Mouse (Mus musculus) neural tube, embryonic 11.5 days (tissue): Measurements from ENCODE around the gene Rtkn. TPM values are rescaled to one million over a fixed set of nuclear protein-coding genes. Genes with fewer than 3 reads are reported as not detected.

Experiments used
- ATAC-seq: fragments of 200-750 bp; cut with Nextera tagmentation; 2 replicates; pipeline ENCODE4 v1.8.0; 2017; ENCODE audit warnings: moderate number of reproducible peaks, mild to moderate bottlenecking, moderate TSS enrichment, moderate library complexity; ENCODE audit not compliant: insufficient read depth, low FRiP score, low TSS enrichment
- DNase-seq: peaks from one replicate; pipeline ENCODE4 v3.0.0-alpha.2; 2015; ENCODE audit warnings: low spot score
- H3K27ac ChIP-seq: fragments of 300-500 bp; sonication (generic); 2 replicates; pipeline ENCODE4 v1.5.1; 2014; ENCODE audit warnings: low read depth, mild to moderate bottlenecking, low read length
- H3K27me3 ChIP-seq: fragments of 300-500 bp; sonication (generic); 2 replicates; pipeline ENCODE4 v1.6.1; 2014; ENCODE audit warnings: mild to moderate bottlenecking, low read length, mixed read lengths; ENCODE audit not compliant: control insufficient read depth, insufficient read depth
- H3K36me3 ChIP-seq: fragments of 300-500 bp; sonication (generic); 2 replicates; pipeline ENCODE4 v1.6.1; 2014; ENCODE audit warnings: mild to moderate bottlenecking, low read length, moderate library complexity, mixed read lengths; ENCODE audit not compliant: control insufficient read depth, insufficient read depth
- H3K4me1 ChIP-seq: fragments of 300-500 bp; sonication (generic); 2 replicates; pipeline ENCODE4 v1.6.1; 2014; ENCODE audit warnings: low read length, mixed read lengths; ENCODE audit not compliant: control insufficient read depth, insufficient read depth
- H3K4me2 ChIP-seq: fragments of 300-500 bp; sonication (generic); 2 replicates; pipeline ENCODE4 v1.6.1; 2014; ENCODE audit warnings: low read depth, mild to moderate bottlenecking, moderate library complexity
- H3K4me3 ChIP-seq: fragments of 300-500 bp; sonication (generic); 2 replicates; pipeline ENCODE4 v1.5.1; 2014; ENCODE audit warnings: low read depth, low read length
- H3K9ac ChIP-seq: fragments of 300-500 bp; sonication (generic); 2 replicates; pipeline ENCODE4 v1.6.1; 2014; ENCODE audit warnings: mild to moderate bottlenecking, low read length
- H3K9me3 ChIP-seq: fragments of 300-500 bp; sonication (generic); 2 replicates; pipeline ENCODE4 v1.6.1; 2016; ENCODE audit warnings: low read length; ENCODE audit not compliant: control insufficient read depth
- WGBS: fragments of 180-500 bp; shearing (Covaris S2); extraction: QIAGEN DNeasy Blood & Tissue Kit; methylation state at CpG from one replicate; pipeline ENCODE4 v1.1.7; 2014; 5-methylcytosine and 5-hydroxymethylcytosine counted together
- polyA plus RNA-seq: library from polyadenylated mRNA; unstranded; fragments of >200 nt; fragmentation: Nextera tagmentation; extraction: Ambion mirVana; gene quantifications from 2 replicates; pipeline ENCODE4 v1.2.1, GENCODE M21; 2014

Gene Rtkn
- polyA plus RNA-seq, 1 experiment from 2014 or later: 20.6 TPM

DNA sequence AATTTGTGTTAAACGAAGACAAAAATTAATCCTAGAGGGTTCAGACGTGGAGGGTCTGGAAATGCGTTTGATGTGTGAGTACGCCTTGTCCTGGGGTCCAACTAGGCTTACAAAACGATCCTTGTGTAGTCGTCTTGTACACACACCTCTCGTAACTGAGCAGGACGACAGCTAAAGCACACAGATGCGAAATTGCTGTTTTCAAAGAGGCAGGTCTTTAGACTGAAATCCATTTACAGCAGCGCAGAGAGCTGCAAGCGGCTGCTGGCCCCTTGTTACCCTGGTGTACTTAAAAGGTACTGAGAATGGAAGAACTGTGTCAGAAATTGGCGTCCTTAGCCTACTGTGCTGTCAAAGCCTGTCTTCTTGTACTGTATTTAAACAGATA is 31.0 kb downstream of the Rtkn start:
- WGBS: under 1% methylated on average over 12 of the region's 12 CpGs
- Histone ChIP-seq H3K4me1 (peaks cover 12% of the 10 kb centered on the region; the same call in 1 of the 2 replicates), H3K4me2 (peak overlapping the region; percentile 87), H3K27ac (peak overlapping the region; percentile 72; the same call in 1 of the 2 replicates), H3K9ac (peak overlapping the region; percentile 82), H3K36me3 (no peaks in the 10 kb centered on the region), H3K9me3 (no peaks in the 10 kb centered on the region), H3K27me3 (peaks cover 15% of the 10 kb centered on the region), H3K4me3 (peak overlapping the region; percentile 87)
- DNase-seq (no peak), ATAC-seq (no peak; the same call in 1 of the 2 replicates)

DNA sequence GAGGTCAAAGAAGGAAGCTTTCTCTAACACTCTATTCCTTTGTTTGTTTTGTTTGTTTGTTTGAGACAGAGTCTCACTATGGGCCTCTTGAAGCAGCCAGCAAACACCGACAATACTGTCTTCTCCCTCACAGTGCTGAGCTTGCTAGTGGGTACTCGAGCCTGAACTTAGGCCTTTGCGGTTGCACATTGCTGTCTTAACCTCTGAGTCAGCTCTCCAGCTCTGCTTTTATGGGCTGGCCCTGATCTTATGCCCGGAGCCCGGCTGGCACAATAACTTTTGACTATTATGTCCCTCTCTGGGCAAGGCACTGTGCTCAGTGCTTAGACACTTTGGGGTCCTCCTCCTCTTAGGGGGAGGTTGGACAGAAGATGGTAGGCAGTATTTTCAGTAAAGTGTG is 34.6 kb downstream of the Rtkn start:
- Histone ChIP-seq H3K27ac (no peak overlapping the region), H3K36me3 (no peaks in the 10 kb centered on the region), H3K4me2 (no peak overlapping the region), H3K9me3 (no peaks in the 10 kb centered on the region), H3K27me3 (no peaks in the 10 kb centered on the region), H3K4me3 (no peak overlapping the region), H3K4me1 (peaks cover 9% of the 10 kb centered on the region; the same call in 1 of the 2 replicates), H3K9ac (no peak overlapping the region)
- DNase-seq: no peak
- ATAC-seq: no peak
- WGBS: 84% methylated on average over 5 of the region's 5 CpGs

GRCm38 (mm10) chr6:83171063-83171462 is 35.8 kb downstream of the Rtkn start:
- Histone ChIP-seq H3K36me3 (no peaks in the 10 kb centered on the region), H3K9me3 (no peaks in the 10 kb centered on the region), H3K27ac (no peak overlapping the region), H3K4me2 (no peak overlapping the region), H3K4me1 (peaks cover 9% of the 10 kb centered on the region; the same call in 1 of the 2 replicates), H3K4me3 (no peak overlapping the region), H3K9ac (no peak overlapping the region), H3K27me3 (no peaks in the 10 kb centered on the region)
- 90% methylated on average over 5 of the region's 5 CpGs for WGBS
- DNase-seq (no peak), ATAC-seq (no peak)

DNA sequence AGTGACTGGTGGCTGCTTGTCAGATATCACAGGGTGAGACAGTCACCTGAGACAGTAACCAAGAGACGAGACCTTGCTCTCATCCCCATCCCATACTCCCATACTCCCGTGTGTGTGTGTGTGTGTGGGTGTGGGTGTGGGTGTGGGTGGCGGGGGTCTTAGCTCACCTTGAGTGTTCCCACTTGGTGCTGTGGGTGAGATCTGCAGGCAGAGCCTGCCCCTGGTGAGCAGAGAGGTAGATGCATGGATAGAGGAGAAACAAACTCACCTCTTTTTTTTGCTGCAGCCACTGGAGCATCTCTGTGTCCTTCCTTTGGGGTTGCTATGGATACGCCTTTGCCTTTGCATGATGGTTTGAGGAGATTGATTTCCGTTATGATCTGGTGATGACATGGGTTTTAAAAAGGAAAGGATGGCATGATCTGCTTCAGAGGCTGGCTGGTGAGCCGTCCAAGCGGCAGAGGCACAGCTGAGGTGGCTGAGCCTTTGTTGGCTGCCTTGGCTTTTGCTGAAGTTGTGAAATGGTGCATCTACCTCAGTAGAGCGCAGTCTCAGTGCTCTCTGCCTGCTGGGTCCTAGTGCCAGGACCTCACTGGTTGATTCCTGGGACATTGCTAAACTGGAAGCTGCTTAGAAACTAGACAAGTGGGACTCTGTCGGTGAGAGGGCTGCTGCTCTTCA is 37.1 kb downstream of the Rtkn start:
- H3K4me1 ChIP-seq: no peaks in the 10 kb centered on the region
- no peak overlapping the region for H3K9ac ChIP-seq
- H3K9me3 ChIP-seq: no peaks in the 10 kb centered on the region
- DNase-seq (no peak), ATAC-seq (no peak)
- H3K27ac ChIP-seq: no peak overlapping the region
- WGBS: 68% methylated on average over 9 of the region's 9 CpGs
- peak overlapping the region; percentile 7; the same call in 1 of the 2 replicates for H3K4me2 ChIP-seq
- H3K36me3 ChIP-seq: no peaks in the 10 kb centered on the region
- H3K4me3 ChIP-seq: no peak overlapping the region
- H3K27me3 ChIP-seq: no peaks in the 10 kb centered on the region

- DNase-seq (no peak), ATAC-seq (no peak)
- H3K36me3 ChIP-seq: no peaks in the 10 kb centered on the region
- no peak overlapping the region for H3K4me2 ChIP-seq
- H3K9ac ChIP-seq: no peak overlapping the region
- H3K4me3 ChIP-seq: no peak overlapping the region
- H3K9me3 ChIP-seq: no peaks in the 10 kb centered on the region
- 94% methylated on average over 8 of the region's 8 CpGs for WGBS
- H3K27me3 ChIP-seq: no peaks in the 10 kb centered on the region
- H3K27ac ChIP-seq: no peak overlapping the region
- peaks cover 5% of the 10 kb centered on the region for H3K4me1 ChIP-seq
Measured at GRCm38 (mm10) chr6:83175996-83176395, 40.7 kb downstream of the Rtkn start.

- Histone ChIP-seq H3K9ac (peak overlapping the region; percentile 53), H3K36me3 (peaks cover 4% of the 10 kb centered on the region; the same call in 1 of the 2 replicates), H3K27ac (no peak overlapping the region), H3K4me2 (peak overlapping the region; percentile 50), H3K27me3 (no peaks in the 10 kb centered on the region), H3K9me3 (no peaks in the 10 kb centered on the region), H3K4me1 (peaks cover 5% of the 10 kb centered on the region), H3K4me3 (peak overlapping the region; percentile 26)
- ATAC-seq (peak; percentile 77), DNase-seq (peak; percentile 50)
- WGBS: 15% methylated on average over 12 of the region's 12 CpGs
Measured at GRCm38 (mm10) chr6:83179390-83180117, 44.3 kb downstream of the Rtkn start.

DNA sequence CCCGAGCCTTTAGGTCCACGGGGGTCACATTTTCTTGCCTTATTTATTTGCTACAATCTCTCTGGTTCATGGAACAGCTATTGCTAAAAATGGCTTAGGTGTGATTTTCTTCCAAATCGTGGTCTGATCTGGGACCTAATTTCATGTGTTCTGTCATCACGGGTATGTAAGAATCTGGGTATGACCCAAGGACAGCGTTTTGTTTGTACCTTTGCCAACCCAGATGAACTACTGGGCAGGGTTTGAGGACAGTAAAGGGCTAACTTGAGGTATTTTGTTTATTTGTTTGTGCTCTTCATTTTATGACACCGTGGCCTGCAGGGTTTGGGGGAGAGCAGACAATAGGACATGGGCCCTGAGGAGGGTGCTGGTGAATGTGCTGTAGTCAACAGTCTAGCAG is 45.3 kb downstream of the Rtkn start:
- Histone ChIP-seq H3K36me3 (peaks cover 4% of the 10 kb centered on the region), H3K4me2 (no peak overlapping the region; the same call in 1 of the 2 replicates), H3K4me3 (no peak overlapping the region), H3K27me3 (no peaks in the 10 kb centered on the region), H3K9ac (no peak overlapping the region), H3K4me1 (peaks cover 8% of the 10 kb centered on the region), H3K9me3 (no peaks in the 10 kb centered on the region), H3K27ac (no peak overlapping the region)
- ATAC-seq (no peak), DNase-seq (no peak)
- 88% methylated on average over 6 of the region's 6 CpGs for WGBS

- H3K4me1 ChIP-seq: peaks cover 20% of the 10 kb centered on the region
- no peaks in the 10 kb centered on the region for H3K9me3 ChIP-seq
- peaks cover 10% of the 10 kb centered on the region for H3K36me3 ChIP-seq
- H3K4me2 ChIP-seq: no peak overlapping the region
- H3K4me3 ChIP-seq: no peak overlapping the region
- no peak overlapping the region for H3K27ac ChIP-seq
- no peak overlapping the region for H3K9ac ChIP-seq
- no peaks in the 10 kb centered on the region for H3K27me3 ChIP-seq
- ATAC-seq (no peak), DNase-seq (no peak)
- 94% methylated on average over 3 of the region's 3 CpGs for WGBS
Measured at GRCm38 (mm10) chr6:83184858-83185435, 49.7 kb downstream of the Rtkn start.
